Mouse (Mus musculus): ENCODE results near the gene Jdp2. TPM values are rescaled to one million over a fixed set of nuclear protein-coding genes. Genes with fewer than 3 reads are reported as not detected.
A peak's percentile ranks its signal among the peaks of the same experiment; 100 is the strongest.

Gene Jdp2
- 16.7 and 20.9 TPM in 2 replicates for total RNA-seq (2017)

DNA sequence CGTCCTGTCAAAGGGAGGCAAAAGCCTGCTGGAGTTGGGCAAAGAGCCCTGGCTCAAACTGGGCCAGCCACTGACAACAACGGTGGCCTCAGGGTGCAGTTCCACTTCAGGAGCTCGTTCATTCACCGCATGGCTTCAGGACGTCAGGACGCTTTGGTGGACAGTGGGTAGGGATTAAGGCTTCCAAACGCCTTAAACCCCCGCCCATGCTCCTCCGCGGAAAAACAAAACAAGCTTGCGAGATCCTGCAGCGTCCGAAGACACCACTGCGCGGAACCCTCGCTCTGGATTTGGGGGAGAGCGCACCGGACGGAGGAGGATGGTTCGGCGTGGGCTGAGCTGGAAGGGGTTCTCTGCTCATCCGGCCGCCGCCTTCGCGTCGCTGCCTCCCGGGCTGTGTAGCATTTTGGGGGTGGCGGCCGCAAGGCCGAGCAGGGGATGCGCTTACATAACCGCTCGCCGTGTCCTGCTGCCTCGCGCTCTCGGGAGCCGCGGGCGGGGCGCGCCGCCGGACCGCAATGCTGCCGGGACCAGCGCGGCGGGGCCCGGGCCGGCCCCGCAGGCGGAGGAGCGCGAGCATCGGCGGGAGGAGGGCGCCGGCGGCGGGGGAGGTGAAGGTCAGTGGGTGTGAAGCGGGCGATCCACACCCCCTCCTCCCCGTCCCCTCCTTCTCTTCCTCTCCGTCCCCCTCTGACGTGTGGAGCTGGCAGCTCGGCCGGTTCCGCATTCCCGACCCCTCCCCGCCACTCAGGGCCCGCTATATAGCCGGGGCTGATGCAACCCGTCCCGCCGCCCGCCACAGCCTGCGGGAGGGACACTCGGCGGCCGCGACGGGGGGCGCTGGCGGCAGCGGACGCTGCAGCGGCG is at the start of gene Jdp2:
Gene Jdp2 (plus strand): TSS at position 417 of the 867 bp plus-strand sequence.
- peak; percentile 70 for ATAC-seq (replicated peaks; ENCODE audit: low read depth, poor library complexity, severe bottlenecking)

- ATAC-seq (replicated peaks; ENCODE audit: low read depth, poor library complexity, severe bottlenecking), result no peak
These were observed 49.2 kb upstream of the Jdp2 start for GRCm38 (mm10) chr12:85549661-85550060.

DNA sequence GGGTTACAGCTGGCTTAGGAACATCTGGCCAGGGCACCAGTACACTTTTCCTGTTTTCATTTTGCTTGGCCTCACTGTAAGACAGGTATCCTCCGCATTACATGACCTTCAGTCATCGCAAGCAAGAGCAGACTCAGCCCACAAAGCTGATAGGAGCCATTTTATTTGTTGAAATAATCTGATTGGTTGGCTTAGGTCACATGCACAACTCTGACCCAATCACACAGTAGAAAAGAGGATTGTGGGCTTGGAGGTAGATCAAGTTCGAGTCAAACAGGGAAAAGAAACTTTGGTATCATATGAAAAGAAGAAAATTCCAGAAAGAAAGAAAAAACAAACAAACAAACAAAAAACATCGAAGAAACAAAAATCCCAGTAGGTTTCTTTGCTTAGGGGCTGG is 48.4 kb upstream of the Jdp2 start:
- ATAC-seq (replicated peaks; ENCODE audit: low read depth, poor library complexity, severe bottlenecking), result no peak

DNA sequence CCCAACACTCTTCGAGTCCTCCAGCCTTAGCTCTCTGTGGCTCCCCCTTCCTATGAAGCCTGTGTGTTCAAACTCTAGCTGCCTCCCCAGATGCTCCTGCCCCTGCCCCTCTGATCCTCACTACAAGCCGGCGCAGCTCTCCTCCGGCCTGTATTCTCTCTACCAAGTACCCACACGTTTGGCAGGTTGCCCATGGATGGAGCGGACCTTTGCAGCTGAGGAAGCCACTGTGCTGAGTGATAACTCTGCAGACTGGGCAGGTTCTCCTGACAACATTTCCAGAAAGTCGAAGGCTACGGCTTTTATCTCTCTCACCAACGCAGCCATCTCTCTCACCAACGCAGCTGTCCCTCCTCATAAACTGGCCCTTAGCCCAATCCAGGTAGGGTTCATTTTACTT is 39.5 kb upstream of the Jdp2 start:
- peak; percentile 79 for ATAC-seq (replicated peaks; ENCODE audit: low read depth, poor library complexity, severe bottlenecking)

DNA sequence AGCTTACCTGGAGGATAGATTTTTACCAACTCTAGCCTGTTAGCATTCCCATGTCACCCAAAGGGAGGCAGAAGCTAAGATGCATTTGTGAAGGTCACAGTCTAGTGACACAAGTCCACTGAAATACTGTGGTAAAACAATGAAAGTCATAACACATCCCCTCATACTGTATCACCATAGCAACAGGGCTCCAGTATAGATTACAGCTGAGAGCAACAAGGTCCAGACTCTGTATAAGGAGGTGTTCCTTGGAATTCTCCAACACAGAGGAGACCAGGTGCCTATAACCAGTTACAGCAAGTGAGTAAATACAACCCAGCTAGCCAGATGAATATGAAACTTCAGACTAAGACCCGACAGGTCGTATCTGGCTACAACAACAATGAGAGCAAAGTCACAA is 33.4 kb upstream of the Jdp2 start:
- no peak for ATAC-seq (replicated peaks; ENCODE audit: low read depth, poor library complexity, severe bottlenecking)

- ATAC-seq (replicated peaks; ENCODE audit: low read depth, poor library complexity, severe bottlenecking), result no peak
These were observed 30.5 kb upstream of the Jdp2 start for GRCm38 (mm10) chr12:85568298-85568697.

GRCm38 (mm10) chr12:85569393-85570157 is 29.3 kb upstream of the Jdp2 start:
- ATAC-seq (replicated peaks; ENCODE audit: low read depth, poor library complexity, severe bottlenecking), result peak; percentile 64

DNA sequence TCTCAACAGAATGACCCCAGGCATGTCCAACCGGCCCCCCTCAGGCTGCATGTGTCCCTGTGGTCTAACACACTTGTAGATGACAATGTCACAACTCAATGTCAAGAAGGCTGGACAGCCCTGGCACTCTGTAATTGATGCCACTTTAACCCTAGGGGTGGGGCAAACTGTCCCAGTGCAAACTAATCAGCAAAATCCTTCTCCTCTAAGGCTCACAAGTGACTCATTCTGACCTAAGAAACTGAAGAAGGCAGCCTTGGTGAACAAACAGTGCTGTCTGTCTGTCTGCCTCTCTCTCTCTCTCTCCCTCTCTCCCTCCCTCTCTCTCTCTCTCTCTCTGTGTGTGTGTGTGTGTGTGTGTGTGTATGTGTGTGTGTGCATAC is 28.7 kb upstream of the Jdp2 start:
- ATAC-seq (replicated peaks; ENCODE audit: low read depth, poor library complexity, severe bottlenecking), result peak; percentile 23; the same call in 1 of the 2 replicates

GRCm38 (mm10) chr12:85571312-85571711 is 27.5 kb upstream of the Jdp2 start:
- peak; percentile 34 for ATAC-seq (replicated peaks; ENCODE audit: low read depth, poor library complexity, severe bottlenecking)

- no peak for ATAC-seq (replicated peaks; ENCODE audit: low read depth, poor library complexity, severe bottlenecking)
These were observed 26.8 kb upstream of the Jdp2 start for GRCm38 (mm10) chr12:85572047-85572475.

GRCm38 (mm10) chr12:85574806-85575495 is 23.9 kb upstream of the Jdp2 start:
- peak; percentile 47; the same call in 1 of the 2 replicates for ATAC-seq (replicated peaks; ENCODE audit: low read depth, poor library complexity, severe bottlenecking)

GRCm38 (mm10) chr12:85575496-85575840 is 23.4 kb upstream of the Jdp2 start:
- peak; percentile 77 for ATAC-seq (replicated peaks; ENCODE audit: low read depth, poor library complexity, severe bottlenecking)

- ATAC-seq (replicated peaks; ENCODE audit: low read depth, poor library complexity, severe bottlenecking), result no peak
These were observed 17.4 kb upstream of the Jdp2 start for GRCm38 (mm10) chr12:85581261-85582066.

GRCm38 (mm10) chr12:85582067-85582316 is 16.8 kb upstream of the Jdp2 start:
- ATAC-seq (replicated peaks; ENCODE audit: low read depth, poor library complexity, severe bottlenecking), result no peak

DNA sequence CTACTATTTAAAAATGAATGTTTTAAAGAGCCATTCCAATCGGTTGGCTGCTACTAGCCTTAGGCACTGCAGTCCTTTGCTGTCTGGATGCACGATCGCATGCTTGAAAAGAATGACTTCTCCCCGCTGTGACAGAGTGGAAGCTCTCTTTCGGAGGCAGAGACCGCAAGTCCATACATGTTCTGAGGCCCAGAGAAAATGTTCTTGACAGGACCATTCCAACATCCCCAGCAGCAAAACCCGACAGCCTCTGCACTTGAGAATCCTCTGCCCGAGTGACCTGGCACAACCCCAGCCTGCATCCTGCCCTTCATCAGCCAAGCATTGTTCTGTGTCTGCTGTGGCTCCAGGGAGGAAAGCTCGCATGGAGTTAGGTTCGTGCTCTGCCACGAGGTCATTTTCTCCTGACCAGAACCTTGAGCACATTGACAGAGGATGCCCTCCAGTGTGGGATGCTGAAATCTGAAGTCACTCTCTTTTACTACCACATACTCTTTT is 13.0 kb upstream of the Jdp2 start:
- no peak for ATAC-seq (replicated peaks; ENCODE audit: low read depth, poor library complexity, severe bottlenecking)

DNA sequence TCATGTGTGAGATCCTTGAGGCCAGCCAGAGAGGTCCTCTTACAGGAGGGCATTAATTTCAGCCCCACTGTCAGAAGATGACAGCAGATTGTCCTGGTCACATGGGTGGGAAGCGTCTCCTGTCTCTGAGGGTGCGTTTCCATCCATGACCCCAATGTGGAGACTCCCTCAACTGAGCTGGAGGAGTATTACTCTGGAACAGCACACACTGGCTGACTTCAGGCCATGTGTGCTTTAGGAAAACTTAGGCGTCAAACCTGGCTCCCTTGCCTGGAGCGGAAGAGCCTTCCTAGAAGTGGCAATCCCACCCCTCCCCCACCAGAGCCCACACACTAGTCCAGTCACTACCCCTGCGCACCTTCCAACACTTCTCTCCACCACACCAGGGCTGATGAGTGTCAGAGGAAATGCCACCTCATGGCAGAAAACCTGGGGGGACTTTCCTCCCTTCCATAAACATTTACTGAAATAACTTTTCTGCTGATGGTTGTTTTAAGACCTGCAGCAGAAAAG is 8.9 kb upstream of the Jdp2 start:
- ATAC-seq (replicated peaks; ENCODE audit: low read depth, poor library complexity, severe bottlenecking), result no peak

DNA sequence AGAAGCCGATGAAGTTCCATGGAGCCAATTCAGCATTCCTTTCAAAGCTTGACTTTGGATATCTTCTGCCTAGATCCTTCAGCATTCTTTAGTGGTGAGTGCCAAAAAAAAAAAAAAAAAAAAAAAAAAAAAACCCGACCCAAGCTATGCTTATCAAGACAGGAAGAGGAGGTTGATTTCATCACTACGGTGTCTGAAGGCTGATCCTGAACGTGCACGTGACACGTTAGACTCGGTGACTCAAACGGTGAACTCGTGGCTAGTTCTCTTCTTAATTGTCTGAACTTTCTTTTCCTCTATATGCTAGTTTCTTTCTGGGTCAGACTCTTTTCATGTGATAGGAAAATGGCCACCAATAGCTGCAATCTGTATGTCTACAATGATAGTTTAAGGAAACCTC is 5.9 kb upstream of the Jdp2 start:
- ATAC-seq (replicated peaks; ENCODE audit: low read depth, poor library complexity, severe bottlenecking), result peak; percentile 71

DNA sequence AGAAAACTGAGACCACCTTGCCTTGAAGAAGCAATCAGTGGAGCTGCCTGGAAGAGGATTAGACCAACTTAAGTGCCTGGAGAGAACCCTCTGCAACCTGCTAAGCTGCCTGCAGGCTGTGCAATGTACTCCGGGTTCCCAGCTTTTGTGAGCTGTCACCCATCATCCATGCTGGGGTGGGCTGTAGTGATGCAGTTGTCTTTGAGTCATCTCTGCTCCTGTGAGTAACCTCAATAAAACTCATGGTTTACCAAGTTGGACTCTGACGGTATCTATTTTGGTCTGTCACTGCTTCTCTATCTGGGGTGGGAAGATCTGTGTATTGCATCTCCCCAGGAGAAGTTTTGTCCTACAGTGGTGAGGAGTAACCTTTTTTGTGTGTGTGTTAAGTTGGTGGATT is 4.4 kb upstream of the Jdp2 start:
- ATAC-seq (replicated peaks; ENCODE audit: low read depth, poor library complexity, severe bottlenecking), result no peak

GRCm38 (mm10) chr12:85598053-85598452 is 774 bp upstream of the Jdp2 start:
- ATAC-seq (replicated peaks; ENCODE audit: low read depth, poor library complexity, severe bottlenecking), result no peak

Measured in common myeloid progenitor, adult 5-6 weeks (primary cell).